Mouse (Mus musculus) ovary, postnatal 10 days (tissue): ENCODE results near the gene Sphk1.

Source experiments
- DNase-seq: peaks from one replicate; pipeline ENCODE4 v3.0.0; 2022; ENCODE audit warnings: low spot score

Gene Sphk1

DNA sequence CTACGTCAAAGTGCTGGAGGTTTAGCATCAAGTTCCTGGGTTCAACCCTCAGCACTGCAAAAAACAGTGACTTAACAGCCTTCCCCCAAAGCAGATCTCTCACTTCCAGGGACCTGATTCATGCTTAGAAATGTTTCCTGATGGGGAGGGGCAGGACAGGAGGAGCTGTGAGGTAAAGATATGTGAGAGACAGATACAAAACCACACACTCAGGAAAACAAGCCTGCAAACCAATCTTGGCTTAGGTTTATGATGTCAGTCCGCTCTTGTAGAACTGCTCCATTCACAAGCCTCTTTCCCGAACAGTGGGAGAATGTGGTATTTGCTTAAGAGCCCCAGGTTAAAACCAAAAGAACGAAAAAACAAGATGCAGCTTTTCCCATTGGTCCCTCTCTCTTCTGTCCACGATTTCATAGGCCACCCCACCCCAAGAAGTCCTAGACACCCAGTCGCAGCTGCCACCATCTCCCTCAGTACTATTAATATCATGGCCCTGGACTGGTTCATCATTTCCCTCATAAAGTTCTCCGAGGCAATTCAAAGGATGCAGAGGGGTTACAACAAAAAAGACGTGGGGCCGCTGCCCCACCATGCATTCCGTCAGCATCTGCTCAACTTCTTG lies 49.4 kb downstream of the Sphk1 start:
- no peak for DNase-seq

DNA sequence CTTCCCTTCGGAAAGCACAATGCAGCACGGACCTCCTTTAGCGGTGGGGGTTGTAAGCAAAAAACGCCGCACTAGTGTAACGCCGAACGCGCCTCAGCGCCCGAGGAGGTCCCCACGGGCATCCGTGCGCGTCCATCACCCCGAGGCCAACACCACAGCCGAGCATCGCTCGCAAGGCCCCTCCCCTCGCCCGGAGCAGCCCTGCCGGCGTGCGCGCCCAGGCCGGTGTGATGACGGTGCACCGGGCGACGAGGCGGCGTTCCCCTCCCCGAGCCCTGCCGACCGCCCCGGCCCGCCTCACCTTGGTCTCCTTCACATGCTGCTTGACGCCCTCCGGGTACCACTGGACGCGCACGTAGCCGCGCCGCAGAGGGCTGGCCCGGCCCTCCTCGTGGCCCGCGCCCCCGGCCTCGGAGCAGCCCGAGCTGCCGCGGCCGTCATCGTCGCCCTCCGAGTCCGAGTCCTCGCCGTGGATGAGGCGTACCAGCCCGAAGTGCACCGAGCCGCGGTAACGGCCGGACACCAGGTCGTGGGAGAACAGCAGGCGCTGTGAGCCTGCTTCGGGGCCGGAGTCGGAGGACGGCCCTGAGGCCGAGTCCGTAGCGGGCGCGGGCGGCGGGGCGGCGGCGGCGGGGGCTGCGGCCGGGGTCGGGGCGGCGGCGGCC lies 50.1 kb downstream of the Sphk1 start:
- peak; percentile 38 for DNase-seq

DNA sequence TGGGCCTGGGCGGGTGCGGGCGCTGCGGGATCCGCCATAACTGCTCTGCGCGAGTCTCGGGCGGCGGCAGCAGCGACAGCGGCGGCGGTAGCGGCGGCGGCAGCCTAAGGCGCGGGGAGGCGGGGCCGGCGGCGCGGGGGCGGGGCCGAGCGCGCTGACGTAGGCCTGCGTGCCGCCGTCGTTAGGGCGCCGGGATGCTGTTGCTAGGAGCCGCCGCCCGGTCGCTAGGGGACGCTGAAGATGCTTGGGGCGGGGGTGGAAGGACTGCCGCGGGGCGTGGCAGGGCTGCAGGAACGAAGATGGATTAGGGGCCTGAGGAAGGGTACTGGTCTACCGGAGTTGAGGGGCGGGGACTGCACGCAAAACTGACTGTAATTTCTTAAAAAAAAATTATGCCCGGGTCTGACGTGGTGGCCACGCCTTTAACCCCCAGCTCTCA lies 50.7 kb downstream of the Sphk1 start, which contains the start of gene Ube2o:
Gene Ube2o (minus strand): TSS at position 72 of the 439 bp plus-strand sequence.
- DNase-seq, result peak; percentile 68

DNA sequence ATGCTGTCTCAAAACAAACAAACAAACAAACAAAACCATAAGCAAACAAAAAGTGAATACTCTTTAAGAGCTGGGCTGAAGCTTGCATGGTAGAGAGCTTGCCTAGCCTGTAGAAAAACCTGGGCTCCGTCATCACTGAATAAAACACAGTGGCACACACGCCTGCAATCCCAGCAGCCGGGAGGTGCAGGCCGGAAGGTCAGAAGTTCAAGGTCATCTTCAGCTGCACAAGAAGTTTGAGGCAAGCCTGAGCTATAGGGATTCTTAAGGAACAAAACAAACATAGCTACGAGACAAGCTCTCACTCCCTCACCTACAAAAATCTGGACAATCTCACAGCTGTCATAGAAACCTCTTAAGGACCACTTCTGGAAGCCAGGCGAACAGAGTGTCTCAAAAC lies 55.0 kb downstream of the Sphk1 start:
- no peak for DNase-seq
